Mouse (Mus musculus) heart, postnatal 0 days (tissue): ENCODE measurements around the gene Map3k5.

Experiments
- CTCF ChIP-seq: IDR thresholded peaks from 2 replicates; pipeline ENCODE4 v1.5.1; 2016; ENCODE audit warnings: antibody characterized with exemption, control low read depth, low read depth
- EP300 ChIP-seq: IDR thresholded peaks from 2 replicates; pipeline ENCODE4 v1.6.1; 2016; ENCODE audit warnings: antibody characterized with exemption, low read depth

- no peak for TF ChIP-seq CTCF
- TF ChIP-seq EP300: no peak
These were observed 185.5 kb downstream of the Map3k5 start for GRCm38 (mm10) chr10:20119504-20120425.
